Mouse (Mus musculus): ENCODE data around the gene Slmap.

DNA sequence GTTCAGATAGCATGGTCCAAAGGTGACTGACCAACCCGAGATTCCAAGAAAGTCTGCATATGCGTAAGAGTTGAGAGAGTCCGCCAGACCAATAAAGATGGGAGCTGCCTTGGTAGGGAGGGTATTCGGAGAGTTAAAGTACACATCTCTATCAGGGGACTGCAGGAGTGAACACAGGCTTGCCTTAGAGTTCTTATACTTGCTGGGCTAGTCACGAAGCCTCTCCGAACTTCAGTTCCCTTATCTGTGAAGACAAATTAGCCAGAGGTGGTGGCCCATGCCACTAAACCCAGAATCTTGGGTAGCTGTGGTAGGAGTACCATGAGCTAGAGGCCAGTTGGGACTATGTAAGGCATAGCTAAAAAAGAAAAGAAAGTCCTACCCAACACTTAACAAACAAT is 44.1 kb upstream of the Slmap start:
- TF ChIP-seq CTCF (IDR thresholded peaks at IDR 0.05; ENCODE audit: borderline replicate concordance, insufficient read depth, low read depth, low read length) (no peak), POLR2A (IDR thresholded peaks at IDR 0.05; ENCODE audit: borderline replicate concordance, insufficient read depth, low read length) (no peak)

All from cerebellum, adult 2 months (tissue).